Mouse (Mus musculus): ENCODE measurements around the gene Tmprss2. TPM values are rescaled to one million over a fixed set of nuclear protein-coding genes. Genes with fewer than 3 reads are reported as not detected.

The Tmprss2 gene
- not detected for total RNA-seq (2021)

- DNase-seq (ENCODE audit: low spot score): no peak
- intact Hi-C loops (cut with DNase I): no loop called here
Measured at GRCm38 (mm10) chr16:97610939-97611338, at the start of gene Tmprss2. Gene Tmprss2, minus strand, starts transcription at chr16:97611195.

- intact Hi-C loops (cut with DNase I): no loop called here
- DNase-seq (ENCODE audit: low spot score): no peak
Measured at GRCm38 (mm10) chr16:97659225-97659658, 48.2 kb upstream of the Tmprss2 start.

- intact Hi-C loops (cut with DNase I): no loop called here
Measured at GRCm38 (mm10) chr16:97658481-97658880, 47.5 kb upstream of the Tmprss2 start.

GRCm38 (mm10) chr16:97655800-97656199 is 44.8 kb upstream of the Tmprss2 start:
- intact Hi-C loops (cut with DNase I): no loop called here
- DNase-seq (ENCODE audit: low spot score): no peak

More at GRCm38 (mm10) chr16:97658481-97658880, 47.5 kb upstream of the Tmprss2 start:
- no peak for DNase-seq (ENCODE audit: low spot score)

GRCm38 (mm10) chr16:97649522-97650188 is 38.7 kb upstream of the Tmprss2 start:
- DNase-seq (ENCODE audit: low spot score): no peak
- intact Hi-C loops (cut with DNase I): no loop called here

- no peak for DNase-seq (ENCODE audit: low spot score)
- intact Hi-C loops (cut with DNase I): no loop called here
Measured at GRCm38 (mm10) chr16:97644681-97645080, 33.7 kb upstream of the Tmprss2 start.

GRCm38 (mm10) chr16:97639630-97640029 is 28.6 kb upstream of the Tmprss2 start:
- no peak for DNase-seq (ENCODE audit: low spot score)
- intact Hi-C loops (cut with DNase I): no loop called here

GRCm38 (mm10) chr16:97632880-97633484 is 22.0 kb upstream of the Tmprss2 start:
- intact Hi-C loops (cut with DNase I): no loop called here
- no peak for DNase-seq (ENCODE audit: low spot score)

- no peak for DNase-seq (ENCODE audit: low spot score)
- intact Hi-C loops (cut with DNase I): no loop called here
Measured at GRCm38 (mm10) chr16:97623166-97623565, 12.2 kb upstream of the Tmprss2 start.

GRCm38 (mm10) chr16:97622383-97622889 is 11.4 kb upstream of the Tmprss2 start:
- intact Hi-C loops (cut with DNase I): no loop called here
- no peak for DNase-seq (ENCODE audit: low spot score)

GRCm38 (mm10) chr16:97618285-97618684 is 7.3 kb upstream of the Tmprss2 start:
- intact Hi-C loops (cut with DNase I): no loop called here

GRCm38 (mm10) chr16:97612009-97612408 is 1.0 kb upstream of the Tmprss2 start:
- DNase-seq (ENCODE audit: low spot score): no peak
- intact Hi-C loops (cut with DNase I): no loop called here

More at GRCm38 (mm10) chr16:97618285-97618684, 7.3 kb upstream of the Tmprss2 start:
- DNase-seq (ENCODE audit: low spot score): no peak

GRCm38 (mm10) chr16:97610246-97610645 is 749 bp downstream of the Tmprss2 start:
- intact Hi-C loops (cut with DNase I): no loop called here
- no peak for DNase-seq (ENCODE audit: low spot score)

GRCm38 (mm10) chr16:97609676-97610075 is 1.3 kb downstream of the Tmprss2 start:
- intact Hi-C loops (cut with DNase I): no loop called here
- DNase-seq (ENCODE audit: low spot score): no peak

- intact Hi-C loops (cut with DNase I): no loop called here
- DNase-seq (ENCODE audit: low spot score): no peak
Measured at GRCm38 (mm10) chr16:97607956-97608355, 3.0 kb downstream of the Tmprss2 start.

- intact Hi-C loops (cut with DNase I): no loop called here
- no peak for DNase-seq (ENCODE audit: low spot score)
Measured at GRCm38 (mm10) chr16:97606829-97607228, 4.2 kb downstream of the Tmprss2 start.

- intact Hi-C loops (cut with DNase I): no loop called here
Measured at GRCm38 (mm10) chr16:97605957-97606721, 4.9 kb downstream of the Tmprss2 start.

GRCm38 (mm10) chr16:97602256-97602655 is 8.7 kb downstream of the Tmprss2 start:
- intact Hi-C loops (cut with DNase I): no loop called here
- DNase-seq (ENCODE audit: low spot score): no peak

More at GRCm38 (mm10) chr16:97605957-97606721, 4.9 kb downstream of the Tmprss2 start:
- no peak for DNase-seq (ENCODE audit: low spot score)

GRCm38 (mm10) chr16:97600591-97600990 is 10.4 kb downstream of the Tmprss2 start:
- intact Hi-C loops (cut with DNase I): no loop called here
- DNase-seq (ENCODE audit: low spot score): no peak

GRCm38 (mm10) chr16:97598046-97598445 is 12.9 kb downstream of the Tmprss2 start:
- DNase-seq (ENCODE audit: low spot score): no peak
- intact Hi-C loops (cut with DNase I): no loop called here
